ENCODE assay signal across 8 mouse cellular contexts in genomic region chr13:21786899-21787629, GRCm38 (mm10). TPM values are rescaled to one million over a fixed set of nuclear protein-coding genes. Genes with fewer than 3 reads are reported as not detected.
DNase-seq lines count a peak whose midpoint lies in the region; ATAC-seq and TF ChIP-seq lines count a peak whose summit lies in the region.
"Not testable (repeated sequence)": the region's sequence is repeated elsewhere in the genome, so short reads cannot be mapped to it uniquely, and the experiment has no call there.

Gene Hist1h2an (minus strand): TSS chr13:21787218.
Gene Hist1h2bp (plus strand): TSS chr13:21787461.

- H3K27me3 ChIP-seq in C2C12 (ENCODE audit: control insufficient read depth, insufficient read depth, insufficient read length); heart, embryonic 12.5 days (replicated peaks); kidney, postnatal 0 days (ENCODE audit: insufficient read depth, low read length); liver, embryonic 11.5 days (replicated peaks; ENCODE audit: control insufficient read depth, insufficient read depth, low read length); stomach, embryonic 14.5 days (ENCODE audit: control insufficient read depth, insufficient read depth, low read length): not testable (repeated sequence)

- WGBS in heart, embryonic 12.5 days, result under 1% methylated on average over 43 of the region's 63 CpGs
- WGBS in kidney, postnatal 0 days, result under 1% methylated on average over 32 of the region's 63 CpGs
- WGBS in liver, embryonic 11.5 days, result under 1% methylated on average over 34 of the region's 63 CpGs
- 1% methylated on average over 32 of the region's 63 CpGs for WGBS in stomach, embryonic 14.5 days

- DNase-seq in brain, embryonic 18.5 days (ENCODE audit: low read depth, low spot score), result peak; percentile 95
- DNase-seq in kidney, postnatal 0 days (ENCODE audit: low spot score), result peak; percentile 98
- DNase-seq in liver, embryonic 11.5 days (ENCODE audit: low spot score), result peak; percentile 82
- peak; percentile 95 for DNase-seq in naive thymus-derived CD4-positive, alpha-beta T cell, adult 2 months (ENCODE audit: low read depth)

- peak; percentile 74 for ATAC-seq in erythroid progenitor cell, adult 5-6 weeks (replicated peaks; ENCODE audit: low FRiP score, poor library complexity, severe bottlenecking)
- peak; percentile 94 for ATAC-seq in heart, embryonic 12.5 days (ENCODE audit: insufficient number of reproducible peaks, low FRiP score)
- peak; percentile 92 for ATAC-seq in kidney, postnatal 0 days (replicated peaks; ENCODE audit: low FRiP score, low read depth)
- ATAC-seq in liver, embryonic 11.5 days (replicated peaks; ENCODE audit: low FRiP score), result peak; percentile 86
- peak; percentile 93 for ATAC-seq in stomach, embryonic 14.5 days (ENCODE audit: insufficient number of reproducible peaks, insufficient read depth, low FRiP score, low read depth)

- not testable (repeated sequence) for H3K79me2 ChIP-seq in C2C12 (ENCODE audit: control insufficient read depth, insufficient read depth)

- peak within 1 kb of the TSS; percentile 18 for H3K4me3 ChIP-seq in C2C12 (ENCODE audit: insufficient read depth, poor library complexity, severe bottlenecking)
- peak within 1 kb of the TSS; percentile 42 for H3K4me3 ChIP-seq in heart, embryonic 12.5 days
- H3K4me3 ChIP-seq in kidney, postnatal 0 days (replicated peaks; ENCODE audit: low read depth, low read length), result peak within 1 kb of the TSS; percentile 25; the same call in 1 of the 2 replicates
- peak within 1 kb of the TSS; percentile 41 for H3K4me3 ChIP-seq in liver, embryonic 11.5 days (ENCODE audit: low read depth, low read length)
- peak within 1 kb of the TSS; percentile 29 for H3K4me3 ChIP-seq in stomach, embryonic 14.5 days (ENCODE audit: low read depth, low read length)

- H3K9me3 ChIP-seq in heart, embryonic 12.5 days (replicated peaks); kidney, postnatal 0 days (replicated peaks; ENCODE audit: low read length); liver, embryonic 11.5 days (ENCODE audit: control insufficient read depth, low read length); stomach, embryonic 14.5 days (ENCODE audit: control insufficient read depth, low read depth, low read length): not testable (repeated sequence)

- not testable (repeated sequence) for H3K79me3 ChIP-seq in C2C12 (ENCODE audit: low read depth)

- H3ac ChIP-seq in C2C12 (ENCODE audit: control insufficient read depth, insufficient read length, low read depth), result peak within 1 kb of the TSS; percentile 59

- H3K4me1 ChIP-seq in heart, embryonic 12.5 days (replicated peaks), result peaks cover 32% of the 10 kb centered on the region
- H3K4me1 ChIP-seq in kidney, postnatal 0 days (replicated peaks; ENCODE audit: insufficient read depth, low read length), result not testable (repeated sequence)
- peaks cover 24% of the 10 kb centered on the region for H3K4me1 ChIP-seq in liver, embryonic 11.5 days (replicated peaks; ENCODE audit: control insufficient read depth, insufficient read depth, low read length)
- peaks cover 24% of the 10 kb centered on the region; the same call in 1 of the 2 replicates for H3K4me1 ChIP-seq in stomach, embryonic 14.5 days (ENCODE audit: control insufficient read depth, insufficient read depth, low read length)

- H3K4me2 ChIP-seq in heart, embryonic 12.5 days, result peak within 1 kb of the TSS; percentile 65
- peak within 1 kb of the TSS; percentile 49 for H3K4me2 ChIP-seq in kidney, postnatal 0 days (ENCODE audit: low read length)
- peak within 1 kb of the TSS; percentile 66 for H3K4me2 ChIP-seq in liver, embryonic 11.5 days
- H3K4me2 ChIP-seq in stomach, embryonic 14.5 days (replicated peaks; ENCODE audit: low read depth, low read length), result peak within 1 kb of the TSS; percentile 46

- not testable (repeated sequence) for TF ChIP-seq CTCF in C2C12 (IDR thresholded peaks at IDR 0.05; ENCODE audit: control insufficient read depth, insufficient read depth, insufficient read length); kidney, postnatal 0 days (IDR thresholded peaks at IDR 0.05; ENCODE audit: low read depth)

- peak within 1 kb of the TSS; percentile 67; the same call in 1 of the 2 replicates for H3K9ac ChIP-seq in heart, embryonic 12.5 days
- peak within 1 kb of the TSS; percentile 44; the same call in 1 of the 2 replicates for H3K9ac ChIP-seq in kidney, postnatal 0 days (ENCODE audit: low read depth, low read length)
- H3K9ac ChIP-seq in liver, embryonic 11.5 days (ENCODE audit: low read depth, low read length), result peak within 1 kb of the TSS; percentile 73
- H3K9ac ChIP-seq in stomach, embryonic 14.5 days (replicated peaks; ENCODE audit: low read depth, low read length), result peak within 1 kb of the TSS; percentile 34

- peak within 1 kb of the TSS; percentile 83 for H3K27ac ChIP-seq in heart, embryonic 12.5 days (ENCODE audit: poor library complexity, severe bottlenecking)
- peak within 1 kb of the TSS; percentile 80 for H3K27ac ChIP-seq in kidney, postnatal 0 days
- peak within 1 kb of the TSS; percentile 96 for H3K27ac ChIP-seq in liver, embryonic 11.5 days (ENCODE audit: low read depth, low read length)
- peak within 1 kb of the TSS; percentile 82 for H3K27ac ChIP-seq in stomach, embryonic 14.5 days (ENCODE audit: low read length)

- H3K36me3 ChIP-seq in C2C12 (ENCODE audit: control insufficient read depth, insufficient read depth); heart, embryonic 12.5 days; kidney, postnatal 0 days (ENCODE audit: insufficient read depth, low read length); liver, embryonic 11.5 days (ENCODE audit: control insufficient read depth, insufficient read depth, low read length); stomach, embryonic 14.5 days (ENCODE audit: control insufficient read depth, insufficient read depth, low read length): not testable (repeated sequence)

RNA-seq across cellular contexts. Expression of gene Hist1h2an, which starts in this region (rescaled TPM):
- 18.1 TPM for polyA plus RNA-seq in C2C12 (2012; fragmentation: generic; extraction: Trizol)
- 9.4 and 13.4 TPM in 2 replicates for total RNA-seq in erythroid progenitor cell, adult 5-6 weeks (2015; ENCODE audit: low replicate concordance)
- total RNA-seq in erythroid progenitor cell, adult 5-6 weeks (2017; ENCODE audit: low replicate concordance), result 1,681 and 2,099 TPM in 2 replicates
- polyA plus RNA-seq in heart, embryonic 12.5 days (2016; fragmentation: Nextera tagmentation; extraction: Ambion mirVana), result 1.3 and 6.2 TPM in 2 replicates
- 4.6 TPM in 1 of 2 replicates, not detected in the other for polyA plus RNA-seq in kidney, postnatal 0 days (2015; fragmentation: Nextera tagmentation; extraction: Ambion mirVana)
- 5.8 and 12.6 TPM in 2 replicates for polyA plus RNA-seq in liver, embryonic 11.5 days (2014; fragmentation: Nextera tagmentation; extraction: Ambion mirVana)
- 11.4 TPM in 1 of 2 replicates, not detected in the other for polyA plus RNA-seq in stomach, embryonic 14.5 days (2014; fragmentation: Nextera tagmentation; extraction: Ambion mirVana)

RNA-seq across cellular contexts. Expression of gene Hist1h2bp, which starts in this region (rescaled TPM):
- 2.6 TPM for polyA plus RNA-seq in C2C12 (2012; fragmentation: generic; extraction: Trizol)
- 31.0 and 96.0 TPM in 2 replicates for total RNA-seq in erythroid progenitor cell, adult 5-6 weeks (2015; ENCODE audit: low replicate concordance)
- total RNA-seq in erythroid progenitor cell, adult 5-6 weeks (2017; ENCODE audit: low replicate concordance), result 241 and 315 TPM in 2 replicates
- 1.3 and 1.4 TPM in 2 replicates for polyA plus RNA-seq in heart, embryonic 12.5 days (2016; fragmentation: Nextera tagmentation; extraction: Ambion mirVana)
- polyA plus RNA-seq in kidney, postnatal 0 days (2015; fragmentation: Nextera tagmentation; extraction: Ambion mirVana), result 0.71 and 1.5 TPM in 2 replicates
- 0.86 and 1.6 TPM in 2 replicates for polyA plus RNA-seq in liver, embryonic 11.5 days (2014; fragmentation: Nextera tagmentation; extraction: Ambion mirVana)
- polyA plus RNA-seq in stomach, embryonic 14.5 days (2014; fragmentation: Nextera tagmentation; extraction: Ambion mirVana), result 1.4 and 1.8 TPM in 2 replicates

Comparison
In these comparisons a context has a peak if more than half of its experiments do, and no peak if none do; other contexts are left out.
1. Peak in every context shown above with its lines: DNase-seq, ATAC-seq, H3K4me3 ChIP-seq and H3K27ac ChIP-seq.